Mouse (Mus musculus): ENCODE data around the gene Kcne1.
A peak's percentile ranks its signal among the peaks of the same experiment; 100 is the strongest.

Gene Kcne1

GRCm38 (mm10) chr16:92357566-92357965 is 1.7 kb downstream of the Kcne1 start:
- ATAC-seq (ENCODE audit: insufficient number of reproducible peaks, low FRiP score, low TSS enrichment), result no peak

DNA sequence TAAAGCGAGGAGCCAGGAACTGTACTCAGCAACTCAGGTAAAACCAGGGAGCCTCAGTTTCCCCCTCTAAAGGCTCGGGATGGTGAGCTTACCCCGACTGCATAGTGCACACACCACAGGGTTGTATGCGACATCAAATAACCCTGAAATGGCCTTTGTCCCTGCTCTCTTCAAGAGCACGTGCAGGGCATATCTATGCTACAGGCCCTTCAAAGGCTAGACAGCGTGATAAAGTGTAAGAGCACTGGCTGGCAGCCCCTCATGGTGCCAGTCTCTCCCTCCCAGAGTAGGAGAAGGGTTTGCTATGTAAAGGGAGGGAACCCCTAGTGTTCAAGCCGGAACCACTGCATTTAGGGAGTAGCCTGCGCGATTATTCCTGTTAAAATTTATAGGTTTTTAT is 2.2 kb downstream of the Kcne1 start:
- no peak for ATAC-seq (ENCODE audit: insufficient number of reproducible peaks, low FRiP score, low TSS enrichment)

- no peak for ATAC-seq (ENCODE audit: insufficient number of reproducible peaks, low FRiP score, low TSS enrichment)
Measured at GRCm38 (mm10) chr16:92355982-92356381, 3.3 kb downstream of the Kcne1 start.

- no peak for ATAC-seq (ENCODE audit: insufficient number of reproducible peaks, low FRiP score, low TSS enrichment)
Measured at GRCm38 (mm10) chr16:92355366-92355765, 3.9 kb downstream of the Kcne1 start.

DNA sequence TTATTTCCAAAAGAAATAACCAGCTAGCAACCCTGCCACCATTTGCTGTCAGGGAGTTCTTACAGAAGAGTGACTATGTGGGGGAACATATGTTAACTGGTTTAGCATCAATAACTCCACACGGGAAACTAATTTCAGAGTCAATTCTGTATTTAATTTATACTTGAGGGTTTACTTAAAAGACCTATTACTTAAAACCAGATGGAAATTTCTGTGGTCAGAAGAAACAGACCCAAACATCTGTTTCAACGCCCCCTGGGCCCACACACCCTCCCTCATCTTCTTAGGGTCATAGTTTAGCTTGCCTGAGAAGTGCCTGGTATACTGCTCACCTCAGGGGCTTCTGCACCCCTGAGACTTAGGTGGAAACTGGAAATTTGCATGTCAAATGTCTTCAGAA is 5.4 kb downstream of the Kcne1 start:
- ATAC-seq (ENCODE audit: insufficient number of reproducible peaks, low FRiP score, low TSS enrichment), result no peak

GRCm38 (mm10) chr16:92353295-92353694 is 6.0 kb downstream of the Kcne1 start:
- no peak for ATAC-seq (ENCODE audit: insufficient number of reproducible peaks, low FRiP score, low TSS enrichment)

GRCm38 (mm10) chr16:92348941-92349340 is 10.3 kb downstream of the Kcne1 start:
- peak; percentile 69 for ATAC-seq (ENCODE audit: insufficient number of reproducible peaks, low FRiP score, low TSS enrichment)

DNA sequence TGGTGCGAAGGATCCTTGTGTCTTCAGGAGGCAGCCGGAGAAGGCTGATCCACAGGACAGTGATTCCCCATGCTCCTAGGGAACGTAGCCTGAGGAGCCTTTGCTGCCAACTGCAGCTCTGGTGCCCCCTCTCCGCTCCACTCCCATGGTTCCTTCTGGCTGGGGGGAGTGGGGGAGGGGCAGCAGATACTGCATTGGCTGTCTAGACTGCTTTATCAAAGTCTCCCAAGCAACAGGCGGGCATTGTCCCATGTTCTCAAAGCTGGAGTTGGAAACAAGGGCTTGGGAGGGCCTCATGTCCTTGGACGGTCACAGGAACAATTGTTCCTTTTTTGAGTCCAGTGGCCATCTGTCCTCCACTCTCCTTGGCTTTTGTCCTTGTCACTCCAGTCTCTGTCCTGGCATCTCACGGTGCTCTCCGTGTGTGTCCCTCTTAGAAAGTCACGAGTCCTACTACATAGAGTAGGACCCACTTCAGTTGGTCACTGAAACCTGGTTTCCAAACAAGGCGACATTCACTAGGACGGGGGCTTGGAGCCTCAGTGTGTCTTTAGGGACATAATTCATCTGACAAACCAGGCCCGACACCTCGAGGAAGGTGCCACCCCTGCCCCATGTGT is 12.9 kb downstream of the Kcne1 start:
- ATAC-seq (ENCODE audit: insufficient number of reproducible peaks, low FRiP score, low TSS enrichment), result no peak

GRCm38 (mm10) chr16:92345177-92345576 is 14.1 kb downstream of the Kcne1 start:
- no peak for ATAC-seq (ENCODE audit: insufficient number of reproducible peaks, low FRiP score, low TSS enrichment)

- ATAC-seq (ENCODE audit: insufficient number of reproducible peaks, low FRiP score, low TSS enrichment), result peak; percentile 58
Measured at GRCm38 (mm10) chr16:92340612-92341511, 18.4 kb downstream of the Kcne1 start.

DNA sequence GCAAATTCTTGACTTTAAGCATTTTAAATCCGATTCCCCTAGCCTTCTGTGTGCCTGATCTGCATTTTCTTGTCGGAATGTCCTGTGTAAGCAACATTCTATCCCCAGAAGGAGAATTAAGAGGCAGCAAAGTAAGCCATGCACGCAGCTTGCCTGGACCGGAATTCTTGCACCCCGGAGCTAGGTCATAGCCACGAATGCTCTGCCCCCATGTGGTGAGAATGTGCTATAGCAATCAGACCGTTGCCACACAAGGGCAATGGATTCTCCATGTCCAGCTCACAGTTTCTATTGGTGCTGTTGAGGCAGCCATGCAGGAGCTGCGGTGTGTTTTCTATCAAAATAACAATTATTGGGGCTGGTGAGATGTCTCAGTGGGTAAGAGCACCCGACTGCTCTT is 23.0 kb downstream of the Kcne1 start:
- ATAC-seq (ENCODE audit: insufficient number of reproducible peaks, low FRiP score, low TSS enrichment), result peak; percentile 60

GRCm38 (mm10) chr16:92334600-92334999 is 24.7 kb downstream of the Kcne1 start:
- no peak for ATAC-seq (ENCODE audit: insufficient number of reproducible peaks, low FRiP score, low TSS enrichment)

GRCm38 (mm10) chr16:92330966-92331365 is 28.3 kb downstream of the Kcne1 start:
- no peak for ATAC-seq (ENCODE audit: insufficient number of reproducible peaks, low FRiP score, low TSS enrichment)

DNA sequence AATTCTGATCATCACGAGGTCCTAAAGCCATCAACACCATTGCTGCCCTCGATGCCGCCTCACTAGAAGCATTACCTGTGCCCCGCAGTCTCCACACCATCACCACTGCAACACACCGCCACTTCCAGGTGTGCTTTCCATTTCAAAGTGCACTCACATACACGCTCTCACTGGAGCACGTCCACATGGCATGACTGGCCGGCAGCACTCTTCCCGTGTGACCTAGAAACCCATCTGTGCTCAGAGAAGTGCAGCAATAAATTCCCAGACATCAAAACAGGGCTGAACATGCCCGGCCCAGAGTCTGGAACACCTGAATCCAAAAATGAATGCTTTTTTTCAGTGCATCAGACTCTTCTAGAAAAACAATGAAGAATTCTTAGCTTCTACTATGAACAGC is 31.4 kb downstream of the Kcne1 start:
- ATAC-seq (ENCODE audit: insufficient number of reproducible peaks, low FRiP score, low TSS enrichment), result peak; percentile 83

DNA sequence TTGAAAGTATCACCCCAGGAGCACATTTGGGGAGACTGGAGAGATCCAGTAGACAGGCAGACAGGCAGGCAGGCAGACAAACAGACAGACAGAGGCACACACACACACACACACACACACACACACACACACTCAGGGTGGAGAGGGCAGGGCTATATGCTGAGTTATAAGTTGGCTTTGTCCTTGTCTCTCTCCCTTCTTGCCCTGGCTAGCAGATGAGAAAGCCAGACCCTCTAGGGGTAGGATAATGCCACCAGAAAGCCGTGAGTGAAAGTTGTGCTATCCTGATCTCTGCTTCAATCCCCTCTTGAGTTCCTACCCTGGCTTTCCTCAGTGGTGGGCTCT is 34.2 kb downstream of the Kcne1 start:
- ATAC-seq (ENCODE audit: insufficient number of reproducible peaks, low FRiP score, low TSS enrichment), result no peak

DNA sequence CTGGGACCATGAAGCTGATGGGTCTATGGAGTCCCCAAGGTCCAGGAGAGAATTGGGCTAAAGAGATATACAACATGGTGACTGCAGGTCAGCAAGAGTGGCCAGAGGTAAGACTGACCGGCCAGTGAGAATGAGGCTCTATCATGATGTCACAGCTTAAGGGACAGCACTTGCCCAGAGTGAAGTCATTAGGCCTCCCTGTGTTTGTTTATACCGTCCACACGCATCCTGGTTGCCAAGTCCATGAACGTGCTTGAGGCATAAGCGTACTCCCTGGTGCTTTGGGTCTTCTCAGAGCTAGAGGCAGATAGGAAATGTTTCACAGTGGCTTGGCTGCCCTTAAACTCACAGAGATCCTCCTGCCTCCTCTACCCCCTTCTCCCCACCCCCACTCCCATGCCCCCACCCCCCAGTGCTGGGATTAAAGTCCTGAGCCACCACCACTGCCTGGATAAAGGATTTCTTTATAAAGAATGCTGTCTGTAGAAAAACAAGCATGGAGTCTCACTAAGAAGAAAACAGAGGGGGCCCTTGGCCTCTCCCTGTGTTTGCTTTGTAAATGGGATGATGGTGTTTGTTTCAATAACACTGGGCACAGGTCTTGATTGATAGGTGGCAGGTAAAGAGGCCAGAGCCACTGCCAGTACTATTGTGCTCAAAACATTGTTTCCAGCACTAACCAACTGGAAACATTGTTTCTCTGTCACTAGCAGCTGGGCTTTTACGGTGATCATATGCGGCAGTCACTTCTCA is 34.8 kb downstream of the Kcne1 start:
- ATAC-seq (ENCODE audit: insufficient number of reproducible peaks, low FRiP score, low TSS enrichment), result no peak

DNA sequence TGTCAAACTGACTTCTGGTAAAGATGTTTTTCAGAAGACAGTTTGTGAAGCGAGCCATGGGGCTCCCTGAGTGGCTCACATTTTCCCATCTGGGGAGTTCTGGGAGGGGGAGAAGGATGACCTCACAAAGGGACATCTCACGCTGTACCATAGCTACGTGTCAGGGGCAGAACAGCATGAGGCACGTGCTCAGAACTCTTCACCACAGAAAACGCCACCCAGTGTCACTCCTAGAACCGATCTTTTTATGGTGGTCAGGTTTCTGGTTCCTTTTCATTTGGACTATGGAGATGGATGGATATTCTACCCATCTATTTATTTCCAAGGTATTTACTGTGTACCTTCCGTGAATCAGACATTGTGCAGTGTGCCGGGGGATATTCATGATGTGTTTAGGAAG is 37.9 kb downstream of the Kcne1 start, which contains the start of gene Fam243:
Gene Fam243 (minus strand): TSS at position 101 of the 400 bp plus-strand sequence.
- no peak for ATAC-seq (ENCODE audit: insufficient number of reproducible peaks, low FRiP score, low TSS enrichment)

DNA sequence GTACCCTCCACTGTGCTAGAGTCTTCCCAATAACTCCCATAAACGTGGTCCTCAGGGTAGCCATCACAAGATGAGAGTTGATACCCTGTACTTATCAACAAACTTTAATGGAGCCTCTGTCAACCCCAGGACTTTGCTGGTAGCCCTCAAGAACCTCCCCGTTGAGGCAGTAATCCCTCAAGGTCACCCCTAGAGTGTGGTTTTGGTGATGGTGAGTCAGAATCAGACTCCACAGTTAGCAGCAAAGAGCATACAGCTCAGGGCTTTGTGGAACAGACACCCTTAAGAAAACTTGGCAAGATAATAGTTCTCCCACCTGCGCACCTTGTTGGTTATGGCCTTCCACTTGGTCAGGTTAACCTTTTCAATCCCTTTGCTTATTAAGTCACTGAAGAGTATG is 38.9 kb downstream of the Kcne1 start:
- ATAC-seq (ENCODE audit: insufficient number of reproducible peaks, low FRiP score, low TSS enrichment), result no peak

DNA sequence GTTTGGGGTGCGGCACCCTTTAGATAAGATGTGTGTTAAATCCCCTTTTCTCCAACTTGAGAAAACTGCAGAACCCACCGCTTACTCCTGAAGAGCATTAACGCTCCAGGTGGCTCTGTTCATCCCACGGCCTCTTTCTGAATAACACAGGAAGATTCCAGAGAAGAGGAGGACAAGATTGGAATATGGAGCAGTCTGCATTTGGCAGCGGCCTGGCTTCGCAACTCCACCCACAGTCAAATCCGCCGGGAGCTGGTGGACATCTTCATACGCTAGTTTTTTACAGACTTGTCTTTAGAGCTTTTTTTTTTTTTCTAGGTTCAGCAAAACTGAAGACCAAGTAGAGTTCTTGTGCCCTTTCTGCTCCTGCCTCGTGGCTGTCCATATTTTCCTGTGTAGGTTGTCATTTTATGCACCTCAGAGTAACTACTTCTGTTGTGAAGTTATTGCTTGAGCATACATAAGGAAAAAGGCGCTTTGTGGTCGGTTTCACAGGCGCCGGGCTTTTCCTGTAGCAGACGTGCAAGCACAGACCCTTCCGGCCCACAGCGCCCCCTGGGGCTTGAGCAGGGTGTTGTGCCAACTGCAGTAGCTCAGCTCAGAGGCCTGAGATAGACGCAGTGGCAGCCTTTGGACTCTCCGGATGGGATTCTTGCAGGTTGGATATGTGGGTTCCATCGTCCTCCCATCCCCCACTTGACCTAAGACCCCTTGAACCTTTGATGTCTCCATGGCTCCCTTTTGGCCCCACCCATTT is 39.7 kb downstream of the Kcne1 start:
- ATAC-seq (ENCODE audit: insufficient number of reproducible peaks, low FRiP score, low TSS enrichment), result no peak

DNA sequence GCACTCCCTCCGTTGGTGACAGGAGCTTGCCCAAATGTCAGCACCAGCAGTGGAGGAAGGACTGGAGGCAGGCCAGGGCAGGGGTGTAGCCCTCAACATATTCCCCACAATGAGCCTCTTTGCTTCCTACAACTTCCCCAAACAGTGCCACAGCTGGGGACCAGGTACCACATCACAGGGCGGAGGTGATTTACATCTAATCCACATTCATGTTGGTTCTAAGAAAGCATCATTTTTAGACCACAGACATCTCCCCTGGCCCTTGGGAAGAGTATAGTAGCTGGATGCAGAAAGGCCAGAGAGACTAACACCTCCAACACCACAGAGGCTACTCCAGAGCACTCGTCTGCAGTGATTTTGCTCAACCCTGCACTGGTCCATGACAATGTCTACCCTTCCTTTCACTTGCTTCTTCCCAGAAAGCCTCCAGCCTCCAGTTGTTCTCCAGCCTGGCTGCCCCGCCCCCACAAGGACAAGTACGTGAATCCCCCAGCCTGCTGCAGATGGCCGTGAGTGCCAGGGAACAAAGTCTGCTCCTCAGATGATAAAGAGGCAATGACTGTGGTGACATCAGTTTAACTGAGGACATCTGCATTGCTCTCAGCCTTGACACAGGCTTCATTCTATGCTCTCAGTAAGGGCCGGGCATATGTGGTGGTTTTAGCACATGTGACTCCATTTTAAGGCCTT is 43.1 kb downstream of the Kcne1 start:
- no peak for ATAC-seq (ENCODE audit: insufficient number of reproducible peaks, low FRiP score, low TSS enrichment)
